Mouse (Mus musculus): Measurements from ENCODE around the gene Serinc5. TPM values are rescaled to one million over a fixed set of nuclear protein-coding genes. Genes with fewer than 3 reads are reported as not detected.
"Not testable (repeated sequence)": the region's sequence is repeated elsewhere in the genome, so short reads cannot be mapped to it uniquely, and the experiment has no call there.

Gene Serinc5
- 10 to 100 TPM; 21.2 to 26.8 TPM for total RNA-seq (2021)
- long read RNA-seq, experiment 1, full-length matches to known transcripts: 32 of 41 reads
- long read RNA-seq, experiment 1, partial matches to known transcripts: 2 of 41 reads
- long read RNA-seq, experiment 1, other reads (novel, unspliced or antisense): 7 of 41 reads
- long read RNA-seq, experiment 2, full-length matches to known transcripts: 26 of 37 reads
- long read RNA-seq, experiment 2, partial matches to known transcripts: 4 of 37 reads
- long read RNA-seq, experiment 2, other reads (novel, unspliced or antisense): 7 of 37 reads

DNA sequence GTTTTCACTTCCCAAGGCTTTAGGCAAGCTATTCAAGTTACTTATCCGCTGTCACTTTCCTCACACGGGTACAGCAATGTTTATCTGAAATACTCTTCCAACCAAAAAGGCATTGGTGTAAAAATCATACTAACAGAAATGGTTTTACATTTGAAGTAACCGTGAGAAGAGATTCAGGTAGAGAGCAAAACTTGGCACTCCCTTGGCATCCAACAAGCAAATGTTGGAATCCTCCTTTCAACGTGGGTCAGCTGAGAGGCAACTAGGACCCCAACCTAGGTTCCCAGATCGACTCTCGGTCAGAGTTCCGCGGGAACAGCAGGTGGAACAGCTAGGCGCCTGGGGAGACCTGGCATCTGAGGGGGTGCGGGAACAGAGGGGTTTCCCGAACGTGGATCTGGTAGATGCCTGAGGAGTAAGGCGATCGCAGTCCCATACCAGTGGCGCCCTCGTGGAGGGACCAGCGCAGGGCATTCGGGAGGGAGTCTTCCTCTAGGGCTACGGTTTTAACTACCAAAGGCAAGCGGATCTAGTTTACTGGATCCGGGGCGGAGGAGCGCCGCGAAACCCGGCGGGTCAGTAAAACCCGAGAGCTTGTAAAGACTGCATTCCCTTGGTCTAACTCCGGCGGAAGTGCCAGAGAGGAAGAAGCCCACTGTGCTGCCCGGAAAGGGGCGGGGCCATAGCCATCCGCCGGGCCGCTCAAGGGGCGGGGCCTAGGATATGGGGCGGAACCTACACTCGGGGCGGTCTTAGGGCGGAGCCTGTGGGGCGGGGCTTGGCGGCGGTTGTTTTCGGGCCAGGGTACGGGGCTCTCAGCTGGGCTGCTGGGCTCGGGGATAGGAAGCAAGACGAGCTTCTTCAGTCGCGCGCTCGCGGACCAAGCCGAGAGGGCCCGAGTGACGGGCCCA lies at the start of gene Serinc5:
TSS of gene Serinc5 (plus strand) at position 781 of the 911 bp plus-strand sequence.
- peak; percentile 99 for DNase-seq

GRCm38 (mm10) chr13:92576072-92576471 lies 34.8 kb upstream of the Serinc5 start, which contains the start of gene Spz1:
Gene Spz1 (minus strand): TSS chr13:92576172.
- no peak for DNase-seq

GRCm38 (mm10) chr13:92576688-92577087 lies 34.2 kb upstream of the Serinc5 start:
- DNase-seq: no peak

DNA sequence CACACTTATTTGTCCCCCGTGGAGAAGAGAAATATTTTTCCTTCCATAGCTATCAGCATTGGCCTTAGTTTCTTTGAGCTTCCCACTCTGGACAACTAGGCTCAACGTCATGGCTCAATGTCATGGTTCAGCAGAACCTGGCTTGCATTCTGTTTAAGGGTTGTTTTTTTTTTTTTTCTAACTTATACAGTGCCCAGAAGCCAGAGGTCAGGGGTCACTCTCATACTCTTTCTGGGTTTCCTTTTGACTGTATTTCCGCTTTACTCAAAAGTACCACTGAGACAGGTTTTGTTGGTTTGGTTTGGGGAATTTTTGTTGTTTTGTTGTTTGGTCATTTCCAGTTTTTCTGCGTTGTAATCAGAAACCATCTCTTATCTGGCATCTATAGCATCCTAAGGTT lies 32.7 kb upstream of the Serinc5 start:
- DNase-seq: no peak

DNA sequence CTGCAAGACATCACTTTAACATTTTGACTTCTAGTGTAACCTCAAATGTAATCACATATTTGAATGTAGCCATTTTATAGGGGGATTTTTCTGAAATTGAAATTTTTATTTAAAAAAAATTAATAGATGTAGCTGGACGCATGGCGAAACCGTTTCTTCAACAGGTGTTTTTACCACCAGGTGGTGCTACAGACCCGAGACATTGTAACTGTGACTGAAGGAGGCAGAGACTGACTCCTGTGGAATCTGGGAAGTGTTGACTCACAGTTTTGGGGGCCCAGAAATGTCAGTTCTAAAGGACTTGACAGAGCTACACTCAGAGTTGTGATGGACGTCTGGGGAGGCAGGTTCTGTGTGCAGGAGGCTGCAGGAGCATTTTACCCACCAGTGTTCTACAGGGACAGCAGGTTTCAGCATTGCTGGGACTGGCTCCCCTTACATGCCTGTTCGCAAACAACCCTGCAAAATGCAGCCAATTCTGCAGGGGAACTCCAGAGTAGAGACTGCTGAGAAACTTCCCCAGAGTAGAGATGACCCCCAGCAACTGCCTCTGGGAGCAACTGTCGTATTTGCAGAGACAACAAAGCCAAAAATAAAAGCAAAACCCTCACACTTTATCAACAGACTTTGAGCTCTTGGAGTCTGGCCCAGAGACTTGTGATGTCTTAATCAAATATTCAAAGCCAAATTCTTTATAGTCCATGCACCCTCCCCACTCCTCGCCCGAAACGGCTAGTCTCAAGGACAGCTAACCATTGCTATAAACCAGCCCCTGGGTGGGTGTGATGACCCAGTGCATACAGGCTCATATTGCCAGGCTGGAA lies 30.5 kb upstream of the Serinc5 start:
- DNase-seq: peak; percentile 73

DNA sequence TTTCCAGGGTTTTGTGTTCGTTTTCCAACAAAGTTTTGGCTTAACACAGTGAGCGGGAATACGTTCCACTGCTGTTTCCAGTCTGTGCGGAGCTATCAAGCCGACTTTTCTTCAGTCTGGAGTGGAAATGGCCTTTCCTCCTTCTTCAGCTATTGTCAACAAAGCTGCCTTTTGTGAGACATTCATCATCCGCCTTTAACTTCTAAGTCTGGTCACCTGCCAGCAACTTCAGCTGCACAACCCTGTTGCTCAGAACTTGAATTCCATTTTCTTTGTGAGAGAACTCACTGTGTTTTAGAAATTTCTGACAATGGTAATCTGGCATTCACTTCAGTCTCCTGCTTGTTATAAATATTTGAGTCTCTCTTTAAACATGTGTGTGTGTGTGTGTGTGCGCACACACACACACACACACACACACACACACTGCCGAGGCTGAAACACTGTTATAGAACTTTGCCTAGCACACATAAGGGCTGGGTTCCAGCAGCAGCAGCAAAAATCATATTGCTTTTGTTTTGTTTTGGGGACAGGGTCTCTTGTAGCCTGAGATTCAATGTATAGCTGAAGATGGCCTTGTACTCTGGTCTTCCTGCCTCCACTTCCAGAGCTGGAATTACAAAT lies 26.7 kb upstream of the Serinc5 start:
- peak; percentile 24 for DNase-seq

DNA sequence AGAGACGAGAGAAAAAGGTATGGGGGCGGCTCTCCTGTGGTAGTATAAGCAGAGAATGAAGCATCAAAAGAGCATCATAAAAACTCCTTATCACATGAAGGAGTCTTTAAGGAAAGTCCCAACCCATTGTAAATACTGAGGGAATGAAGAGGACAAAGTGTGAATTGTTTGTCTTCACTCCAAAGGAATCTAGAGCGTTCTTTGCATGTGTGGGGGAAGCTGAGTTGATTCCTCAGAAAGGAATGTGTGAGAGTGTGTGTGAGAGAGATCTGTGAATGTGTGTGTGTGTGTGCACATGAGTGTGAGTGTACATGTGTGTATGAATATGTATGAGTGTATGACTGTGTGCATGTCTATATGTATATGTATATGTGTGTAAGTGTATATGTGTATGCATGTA lies 22.2 kb upstream of the Serinc5 start:
- DNase-seq: no peak

GRCm38 (mm10) chr13:92589255-92589654 lies 21.6 kb upstream of the Serinc5 start:
- no peak for DNase-seq

DNA sequence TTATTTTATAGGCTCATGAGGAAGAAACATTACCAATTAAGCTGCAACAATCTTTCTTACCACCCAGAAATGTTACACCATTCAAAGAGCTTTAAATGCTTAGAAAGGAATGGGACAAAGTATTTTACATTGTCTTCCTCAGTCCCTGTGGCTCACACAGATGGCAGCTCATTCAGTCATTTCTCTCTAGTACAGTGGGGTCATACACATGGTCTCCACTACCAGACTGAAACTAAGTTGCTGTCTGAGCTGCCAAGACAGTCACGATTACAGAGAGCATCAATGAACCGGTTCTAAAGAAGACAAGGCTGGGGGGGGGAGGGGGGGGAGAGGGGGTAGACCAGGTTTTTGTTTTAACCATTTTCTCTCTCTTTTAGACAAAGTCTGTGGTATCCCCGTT lies 19.7 kb upstream of the Serinc5 start:
- DNase-seq: no peak

- no peak for DNase-seq
Measured at GRCm38 (mm10) chr13:92592268-92592785, 18.6 kb upstream of the Serinc5 start.

GRCm38 (mm10) chr13:92592786-92593635 lies 17.9 kb upstream of the Serinc5 start:
- peak; percentile 26 for DNase-seq

GRCm38 (mm10) chr13:92593731-92594396 lies 17.0 kb upstream of the Serinc5 start:
- no peak for DNase-seq

GRCm38 (mm10) chr13:92594481-92594880 lies 16.4 kb upstream of the Serinc5 start:
- no peak for DNase-seq

- DNase-seq: no peak
Measured at GRCm38 (mm10) chr13:92594907-92595306, 16.0 kb upstream of the Serinc5 start.

DNA sequence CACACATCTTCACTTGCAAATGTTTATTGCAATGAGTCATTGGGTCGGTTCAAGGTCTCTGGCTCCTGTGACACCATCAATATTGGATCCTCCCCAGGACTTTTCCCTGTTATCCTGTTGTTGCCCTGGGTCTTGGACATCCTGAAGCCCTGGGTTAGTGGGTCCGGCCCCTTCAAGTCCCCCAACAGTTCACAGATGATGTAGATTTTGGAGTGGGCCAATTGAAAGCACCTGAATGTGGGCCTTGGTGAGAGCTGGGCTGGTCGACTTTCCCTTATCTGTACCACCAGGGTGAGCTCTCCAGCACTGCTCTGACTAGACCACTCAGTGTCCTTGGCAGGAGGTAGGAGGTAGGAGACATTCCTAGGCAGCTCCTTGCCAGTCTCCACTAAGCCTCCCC lies 15.5 kb upstream of the Serinc5 start:
- DNase-seq: no peak

DNA sequence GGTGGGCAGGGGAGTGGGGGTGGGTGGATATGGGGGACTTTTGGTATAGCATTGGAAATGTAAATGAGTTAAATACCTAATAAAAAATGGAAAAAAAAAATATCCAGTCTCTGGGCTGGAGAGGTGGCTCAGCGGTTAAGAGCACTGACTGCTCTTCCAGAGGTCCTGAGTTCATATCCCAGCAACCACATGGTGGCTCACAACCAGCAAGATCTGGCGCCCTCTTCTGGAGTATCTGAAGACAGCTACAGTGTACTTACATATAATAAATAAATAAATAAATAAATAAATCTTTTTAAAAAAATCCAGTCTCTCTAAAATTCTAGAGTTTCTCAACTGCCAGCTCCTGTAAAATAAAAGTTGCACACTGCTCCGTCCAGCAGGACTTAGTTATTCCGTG lies 5.6 kb upstream of the Serinc5 start:
- not testable (repeated sequence) for DNase-seq

- DNase-seq: peak; percentile 27
Measured at GRCm38 (mm10) chr13:92609486-92610310, 1.2 kb upstream of the Serinc5 start.

- no peak for DNase-seq
Measured at GRCm38 (mm10) chr13:92611254-92611784, 428 bp downstream of the Serinc5 start.

DNA sequence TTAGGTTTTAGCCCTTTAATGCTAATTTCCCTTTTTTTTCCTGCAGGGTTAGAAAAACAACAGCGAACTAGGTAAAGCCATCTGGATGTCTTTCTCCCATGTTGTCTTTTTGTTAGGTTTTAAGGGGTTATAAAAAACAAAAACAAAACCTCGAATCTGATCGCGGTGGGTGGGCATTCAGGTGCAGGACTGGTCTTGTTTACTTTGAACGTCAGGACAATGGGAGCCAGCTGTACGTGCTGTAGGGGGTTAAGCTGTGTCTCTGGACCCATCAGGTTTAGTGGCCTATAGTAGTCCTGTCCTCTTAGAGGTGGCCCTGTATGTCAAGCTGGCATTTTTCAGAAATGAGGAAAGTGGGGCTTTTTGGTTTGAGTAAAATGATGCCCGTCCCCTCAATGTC lies 1.0 kb downstream of the Serinc5 start:
- DNase-seq: no peak

All from gastrocnemius, postnatal 10 days (tissue).